Mouse (Mus musculus) erythroblast, embryonic 14.5 days (primary cell): ENCODE results near the gene Sgip1.

Experiments
- GATA1 ChIP-seq: IDR thresholded peaks from 2 replicates; pipeline ENCODE4 v1.6.1; 2012; ENCODE audit warnings: low read length, inconsistent platforms, mixed read lengths
- TAL1 ChIP-seq: IDR thresholded peaks from 3 replicates; pipeline ENCODE4 v1.6.1; 2012; ENCODE audit warnings: low read length, inconsistent platforms, mixed read lengths

- TF ChIP-seq TAL1 (no peak), GATA1 (no peak)
Measured at GRCm38 (mm10) chr4:103006943-103007418, 265.9 kb downstream of the Sgip1 start.
